Mouse (Mus musculus) midbrain, postnatal 0 days (tissue): ENCODE measurements around the gene Adamts16. TPM values are rescaled to one million over a fixed set of nuclear protein-coding genes. Genes with fewer than 3 reads are reported as not detected.

Source experiments
- ATAC-seq: fragments of 200-750 bp; cut with Nextera tagmentation; 2 replicates; pipeline ENCODE4 v1.8.0; 2017; ENCODE audit warnings: moderate number of reproducible peaks, mild to moderate bottlenecking, moderate TSS enrichment, moderate library complexity; ENCODE audit not compliant: low FRiP score
- DNase-seq: peaks from one replicate; pipeline ENCODE4 v3.0.0-alpha.2; 2015; ENCODE audit warnings: low spot score
- H3K27ac ChIP-seq: fragments of 300-500 bp; sonication (generic); 2 replicates; pipeline ENCODE4 v1.5.1; 2014; ENCODE audit warnings: low read depth, mild to moderate bottlenecking, low read length, mixed read lengths
- H3K27me3 ChIP-seq: fragments of 300-500 bp; sonication (generic); 2 replicates; pipeline ENCODE4 v1.6.1; 2014; ENCODE audit warnings: low read length, control low read depth, mixed read lengths; ENCODE audit not compliant: insufficient read depth
- H3K36me3 ChIP-seq: fragments of 300-500 bp; sonication (generic); 2 replicates; pipeline ENCODE4 v1.6.1; 2014; ENCODE audit warnings: low read length, control low read depth, mixed read lengths; ENCODE audit not compliant: insufficient read depth
- H3K4me1 ChIP-seq: fragments of 300-500 bp; sonication (generic); 2 replicates; pipeline ENCODE4 v1.6.1; 2014; ENCODE audit warnings: mild to moderate bottlenecking, control low read depth, antibody characterized with exemption, low read length, mixed read lengths; ENCODE audit not compliant: insufficient read depth
- H3K4me2 ChIP-seq: fragments of 300-500 bp; sonication (generic); 2 replicates; pipeline ENCODE4 v1.6.1; 2014; ENCODE audit warnings: low read depth, mild to moderate bottlenecking, low read length, mixed read lengths; ENCODE audit not compliant: poor library complexity, severe bottlenecking
- H3K4me3 ChIP-seq: fragments of 300-500 bp; sonication (generic); 2 replicates; pipeline ENCODE4 v1.5.1; 2014; ENCODE audit warnings: low read depth, mild to moderate bottlenecking, low read length, moderate library complexity
- H3K9ac ChIP-seq: fragments of 300-500 bp; sonication (generic); replicated peaks from 2 replicates; pipeline ENCODE4 v1.6.1; 2014; ENCODE audit warnings: mild to moderate bottlenecking, low read length, moderate library complexity, mixed read lengths; ENCODE audit not compliant: poor library complexity, severe bottlenecking
- H3K9me3 ChIP-seq: fragments of 300-500 bp; sonication (generic); 2 replicates; pipeline ENCODE4 v1.6.1; 2016; ENCODE audit warnings: low read length, control low read depth
- CTCF ChIP-seq: IDR thresholded peaks from 2 replicates; pipeline ENCODE4 v1.5.1; 2016; ENCODE audit warnings: antibody characterized with exemption, mild to moderate bottlenecking
- WGBS: fragments of 180-500 bp; shearing (Covaris S2); extraction: QIAGEN DNeasy Blood & Tissue Kit; methylation state at CpG from one replicate; pipeline ENCODE4 v1.1.7; 2014; 5-methylcytosine and 5-hydroxymethylcytosine counted together
- polyA plus RNA-seq: library from polyadenylated mRNA; unstranded; fragments of >200 nt; fragmentation: Nextera tagmentation; extraction: Ambion mirVana; gene quantifications from 2 replicates; pipeline ENCODE4 v1.2.1, GENCODE M21; 2015
- total RNA-seq: library from RNA; depleted of rRNA; stranded (reverse); fragments of >200 nt; gene quantifications from 2 replicates; pipeline ENCODE4 v1.2.3, GENCODE M21; 2014

Adamts16 gene
- total and polyA plus RNA-seq, 2 experiments from 2014 or later: 2.2 to 4.8 TPM

- H3K9me3 ChIP-seq: no peaks in the 10 kb centered on the region
- no peak for ATAC-seq
- H3K27me3 ChIP-seq: no peaks in the 10 kb centered on the region
- H3K36me3 ChIP-seq: no peaks in the 10 kb centered on the region
- no peak overlapping the region for H3K4me3 ChIP-seq
- H3K27ac ChIP-seq: no peak overlapping the region
- H3K9ac ChIP-seq: no peak overlapping the region
- TF ChIP-seq CTCF: no peak
- no peak overlapping the region for H3K4me2 ChIP-seq
- no peaks in the 10 kb centered on the region for H3K4me1 ChIP-seq
- DNase-seq: no peak
- 92% methylated on average over 5 of the region's 5 CpGs for WGBS
These were observed 134.3 kb downstream of the Adamts16 start for GRCm38 (mm10) chr13:70707158-70707854.

GRCm38 (mm10) chr13:70702904-70703303, 138.7 kb downstream of the Adamts16 start:
- H3K27me3 ChIP-seq: no peaks in the 10 kb centered on the region
- no peak for TF ChIP-seq CTCF
- no peak overlapping the region for H3K4me2 ChIP-seq
- 78% methylated on average over 4 of the region's 4 CpGs for WGBS
- H3K4me3 ChIP-seq: no peak overlapping the region
- no peaks in the 10 kb centered on the region for H3K9me3 ChIP-seq
- H3K36me3 ChIP-seq: no peaks in the 10 kb centered on the region
- no peak overlapping the region for H3K9ac ChIP-seq
- H3K27ac ChIP-seq: no peak overlapping the region
- no peaks in the 10 kb centered on the region for H3K4me1 ChIP-seq
- no peak for DNase-seq
- ATAC-seq: no peak

- DNase-seq: peak; percentile 9
These were observed 142.7 kb downstream of the Adamts16 start for GRCm38 (mm10) chr13:70698812-70699387.

GRCm38 (mm10) chr13:70689452-70689960, 152.1 kb downstream of the Adamts16 start:
- no peak overlapping the region for H3K4me2 ChIP-seq
- H3K27me3 ChIP-seq: no peaks in the 10 kb centered on the region
- no peak overlapping the region for H3K27ac ChIP-seq
- no peak for ATAC-seq
- H3K4me1 ChIP-seq: no peaks in the 10 kb centered on the region
- no peaks in the 10 kb centered on the region for H3K9me3 ChIP-seq
- DNase-seq: no peak
- no peak for TF ChIP-seq CTCF
- no peak overlapping the region for H3K9ac ChIP-seq
- no peaks in the 10 kb centered on the region for H3K36me3 ChIP-seq
- 53% methylated on average over 2 of the region's 2 CpGs for WGBS
- H3K4me3 ChIP-seq: no peak overlapping the region

More at GRCm38 (mm10) chr13:70698812-70699387, 142.7 kb downstream of the Adamts16 start:
- no peak overlapping the region for H3K4me2 ChIP-seq
- no peaks in the 10 kb centered on the region for H3K36me3 ChIP-seq
- WGBS: 59% methylated on average over 4 of the region's 4 CpGs
- no peaks in the 10 kb centered on the region for H3K4me1 ChIP-seq
- ATAC-seq: no peak
- no peak overlapping the region for H3K27ac ChIP-seq
- TF ChIP-seq CTCF: no peak
- H3K9me3 ChIP-seq: no peaks in the 10 kb centered on the region
- no peak overlapping the region for H3K9ac ChIP-seq
- H3K27me3 ChIP-seq: no peaks in the 10 kb centered on the region
- H3K4me3 ChIP-seq: no peak overlapping the region

- Histone ChIP-seq H3K36me3 (no peaks in the 10 kb centered on the region), H3K4me2 (no peak overlapping the region), H3K9me3 (no peaks in the 10 kb centered on the region), H3K4me1 (no peaks in the 10 kb centered on the region), H3K27me3 (no peaks in the 10 kb centered on the region), H3K4me3 (no peak overlapping the region), H3K9ac (no peak overlapping the region), H3K27ac (no peak overlapping the region)
- 64% methylated on average over 5 of the region's 5 CpGs for WGBS
- DNase-seq (no peak), ATAC-seq (no peak)
- TF ChIP-seq CTCF: no peak
These were observed 155.8 kb downstream of the Adamts16 start for GRCm38 (mm10) chr13:70685825-70686224.

GRCm38 (mm10) chr13:70684976-70685609, 156.5 kb downstream of the Adamts16 start:
- Histone ChIP-seq H3K4me2 (no peak overlapping the region), H3K4me1 (no peaks in the 10 kb centered on the region), H3K9me3 (no peaks in the 10 kb centered on the region), H3K27ac (no peak overlapping the region), H3K36me3 (no peaks in the 10 kb centered on the region), H3K9ac (no peak overlapping the region), H3K27me3 (no peaks in the 10 kb centered on the region), H3K4me3 (no peak overlapping the region)
- no peak for ATAC-seq
- no peak for TF ChIP-seq CTCF
- WGBS: 60% methylated on average over 7 of the region's 7 CpGs
- DNase-seq: peak; percentile 22
